Mouse (Mus musculus) adrenal gland, postnatal 4 days (tissue): ENCODE data around the gene Fam136a. TPM values are rescaled to one million over a fixed set of nuclear protein-coding genes. Genes with fewer than 3 reads are reported as not detected.

Experiments
- DNase-seq, 2 experiments: peaks; one replicate each; pipeline ENCODE4 v3.0.0; 2021 to 2022; ENCODE audit warnings: low spot score in 2 of 2, mixed read lengths in 2 of 2
- total RNA-seq, 2 experiments: library from RNA; stranded (reverse); gene quantifications; 2 replicates each; pipeline ENCODE4 v1.2.3; 2021

Gene Fam136a
- total RNA-seq, 2 experiments from 2014 or later, result 84.1 to 84.5 TPM

GRCm38 (mm10) chr6:86396581-86397256, 31.3 kb downstream of the Fam136a start, which contains the start of gene Pcyox1:
Gene Pcyox1, minus strand, starts transcription at chr6:86397154.
- DNase-seq, result peak; percentile 63 to 77

DNA sequence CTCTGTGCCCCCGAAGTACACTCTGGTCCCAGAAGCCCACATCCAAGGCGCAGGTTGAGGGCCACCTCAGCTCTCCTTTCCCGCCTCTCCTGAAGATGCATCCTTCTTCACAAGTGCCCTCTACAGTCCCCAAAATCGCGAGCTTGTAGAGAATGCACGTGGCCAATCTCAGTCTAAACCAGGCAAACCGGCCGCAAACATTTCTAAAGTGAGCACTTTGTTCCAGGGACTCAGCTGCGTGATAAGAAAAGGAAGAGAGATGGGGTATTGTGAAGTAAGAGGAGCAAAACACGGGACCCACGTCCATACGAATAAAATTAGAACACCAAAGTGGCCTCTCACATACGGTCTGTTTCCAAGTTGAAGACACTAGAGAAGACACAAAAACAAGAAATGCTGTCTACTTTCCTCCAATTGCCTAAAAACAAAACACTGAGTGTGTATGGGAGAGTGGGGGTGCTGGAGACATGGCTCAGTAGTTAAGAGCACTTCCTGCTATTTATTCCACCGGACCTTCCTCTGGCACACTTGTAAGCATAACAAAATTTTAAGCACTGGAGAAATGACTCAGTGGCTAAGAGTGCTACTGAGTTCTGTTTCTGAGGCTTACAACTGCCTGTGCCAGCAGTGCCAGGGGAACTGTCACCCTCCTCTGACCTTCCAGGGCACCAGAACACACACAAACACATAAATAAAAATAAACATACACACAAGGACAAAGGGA, 32.0 kb downstream of the Fam136a start:
- DNase-seq, result no peak

GRCm38 (mm10) chr6:86398986-86399385, 33.5 kb downstream of the Fam136a start:
- DNase-seq, result no peak

DNA sequence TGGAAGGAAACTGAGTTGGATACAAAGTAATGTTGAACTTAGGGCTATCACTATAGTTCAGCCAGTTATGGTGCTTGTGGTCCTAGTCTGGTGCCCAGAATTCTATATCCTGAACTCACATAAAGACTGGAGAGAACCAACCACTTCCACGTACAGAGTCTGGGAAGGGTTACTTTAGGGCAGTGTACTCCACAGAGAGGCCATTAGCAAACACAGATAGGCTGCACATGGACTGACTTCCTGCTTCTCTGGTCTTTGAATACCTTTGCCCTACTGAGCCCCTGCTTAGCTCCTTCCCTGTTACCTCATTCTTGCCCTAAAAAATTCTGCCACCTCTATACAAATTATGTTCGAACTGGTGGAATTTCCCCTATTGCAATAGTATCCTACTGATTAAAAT, 34.5 kb downstream of the Fam136a start:
- no peak for DNase-seq

DNA sequence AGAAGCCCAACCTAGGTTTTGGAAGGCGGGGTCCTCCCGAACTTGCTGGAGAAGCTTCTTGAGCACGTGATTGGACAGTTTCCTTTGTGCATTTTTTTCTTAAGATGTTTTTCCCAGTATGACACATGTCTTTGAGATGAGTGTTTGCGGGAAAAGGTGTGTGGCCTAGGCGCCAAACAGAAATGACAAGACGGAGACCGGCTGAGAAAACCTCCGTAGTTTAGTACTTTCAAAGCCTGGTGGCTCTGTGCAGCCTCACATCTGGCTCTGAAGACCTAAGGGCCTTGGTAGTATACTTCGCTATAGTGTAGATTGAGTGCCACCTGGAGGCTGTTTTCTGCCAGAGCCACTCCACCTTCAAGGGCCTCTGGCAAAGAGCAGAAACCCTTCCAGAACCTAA, 35.5 kb downstream of the Fam136a start:
- peak in 1 of 2 experiments; percentile 43 for DNase-seq

DNA sequence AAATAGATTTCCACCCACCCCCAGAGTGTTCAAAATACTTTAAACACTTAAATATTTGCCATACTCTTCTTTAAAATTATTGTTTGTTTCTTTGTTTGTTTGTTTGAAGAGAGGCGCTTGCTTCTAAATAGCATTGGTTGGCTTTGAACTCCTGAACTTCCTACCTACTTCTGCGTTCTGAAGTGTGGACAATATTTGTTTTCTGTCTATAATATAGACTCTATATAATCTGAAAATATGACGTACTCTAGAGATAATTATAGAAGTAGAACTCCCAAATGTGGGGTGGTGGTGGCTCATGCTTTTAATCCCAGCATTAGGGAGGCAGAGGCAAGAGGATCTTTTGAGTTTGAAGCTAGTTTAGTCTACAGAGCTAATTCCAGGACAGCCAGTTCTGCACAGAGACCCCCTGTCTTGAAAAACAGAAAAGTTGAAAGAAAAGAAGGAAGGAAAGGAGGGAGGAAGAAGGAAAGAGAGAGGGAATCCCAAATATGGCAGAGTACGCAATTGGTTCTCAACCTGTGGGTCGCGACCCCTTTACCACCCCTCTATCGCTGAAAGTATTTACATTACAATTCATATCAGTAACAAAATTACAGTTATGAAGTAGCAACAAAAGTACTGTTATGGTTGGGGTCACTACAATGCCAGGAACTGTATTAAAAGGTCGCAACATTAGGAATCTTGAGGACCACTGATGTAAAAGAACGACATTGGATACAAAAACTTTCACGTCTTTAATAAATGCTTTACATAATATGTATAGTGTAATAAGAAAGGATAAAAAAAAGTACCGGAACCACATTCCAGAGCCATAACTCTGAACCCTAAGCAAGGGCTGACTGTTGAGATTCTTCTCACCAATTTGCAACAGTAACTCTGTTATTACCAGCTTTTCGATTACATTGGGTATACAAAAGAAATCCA, 37.5 kb downstream of the Fam136a start:
- no peak for DNase-seq

DNA sequence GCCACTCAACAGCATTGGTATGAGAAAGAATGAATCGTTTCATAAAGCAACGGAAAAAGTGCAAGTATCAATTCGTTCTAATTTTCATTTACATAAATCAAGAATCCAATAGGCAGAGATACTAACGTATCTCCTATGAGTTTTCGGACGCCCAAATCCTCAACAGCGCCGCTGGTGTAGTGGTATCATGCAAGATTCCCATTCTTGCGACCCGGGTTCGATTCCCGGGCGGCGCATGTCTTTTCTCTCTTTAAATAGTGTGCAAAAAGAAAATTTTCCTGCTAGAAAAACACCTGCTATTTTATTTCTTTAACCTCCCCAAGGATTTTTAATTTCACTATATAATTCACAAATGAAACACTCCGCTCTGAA, 38.3 kb downstream of the Fam136a start:
- peak; percentile 65 to 74 for DNase-seq

DNA sequence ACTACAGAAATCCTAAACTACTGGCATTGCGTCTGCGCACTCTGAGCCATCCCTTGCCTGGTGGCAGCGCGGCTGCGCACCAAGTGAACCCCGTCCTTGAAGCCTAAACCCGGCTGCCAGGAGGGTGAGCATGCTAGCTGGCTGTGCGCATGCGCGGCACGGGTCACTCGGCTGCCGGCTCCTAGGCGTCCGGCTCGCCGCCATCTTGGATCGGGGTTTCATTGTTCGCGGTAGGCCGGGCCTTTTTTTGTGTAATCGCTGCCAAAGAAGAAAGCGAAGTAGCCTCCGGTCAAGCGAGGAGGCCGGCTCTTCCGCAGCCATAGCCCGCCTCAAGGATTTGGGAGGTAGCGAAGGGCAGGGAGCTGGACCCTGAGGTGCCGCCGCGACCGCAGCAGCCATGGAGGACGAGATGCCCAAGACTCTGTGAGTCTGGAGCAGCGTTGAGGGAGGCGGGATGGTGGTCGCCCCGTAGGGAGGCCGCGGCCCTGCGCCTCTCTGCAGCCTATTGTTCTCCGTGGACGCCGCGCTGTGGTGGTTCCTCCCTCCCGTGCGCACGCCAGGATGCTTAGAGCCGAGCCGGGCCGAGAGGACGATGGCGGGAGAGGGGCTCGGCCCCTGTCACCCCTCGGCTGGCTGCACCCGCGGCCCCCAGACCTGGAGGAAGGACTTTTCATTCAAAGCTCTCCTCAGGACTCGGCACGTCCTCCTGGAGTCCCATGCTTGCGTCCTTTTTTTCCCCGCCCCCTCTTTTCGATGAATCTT, 38.8 kb downstream of the Fam136a start, which contains the start of gene Tia1:
Gene Tia1 (plus strand): TSS at position 120 of the 762 bp plus-strand sequence.
- DNase-seq, result peak; percentile 91 to 92

DNA sequence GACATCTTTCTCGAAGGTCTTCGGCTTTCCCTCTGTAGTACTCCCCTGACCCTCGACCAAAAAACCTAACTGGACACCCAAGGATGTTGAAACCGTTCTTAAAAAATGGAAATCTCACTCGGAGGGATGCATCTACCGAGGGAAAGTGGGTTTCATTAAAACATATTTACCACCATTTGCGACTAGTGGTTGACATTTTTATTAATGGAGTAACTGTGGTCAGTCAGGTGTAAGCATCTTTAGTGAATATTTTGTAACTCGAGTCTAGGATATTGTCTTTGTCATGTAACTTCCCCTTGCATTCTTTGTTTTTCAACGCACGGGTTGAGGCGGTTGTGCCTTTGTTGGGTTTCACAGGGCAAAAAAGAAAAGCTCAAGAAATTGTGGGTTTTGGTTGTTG, 39.5 kb downstream of the Fam136a start:
- no peak for DNase-seq

DNA sequence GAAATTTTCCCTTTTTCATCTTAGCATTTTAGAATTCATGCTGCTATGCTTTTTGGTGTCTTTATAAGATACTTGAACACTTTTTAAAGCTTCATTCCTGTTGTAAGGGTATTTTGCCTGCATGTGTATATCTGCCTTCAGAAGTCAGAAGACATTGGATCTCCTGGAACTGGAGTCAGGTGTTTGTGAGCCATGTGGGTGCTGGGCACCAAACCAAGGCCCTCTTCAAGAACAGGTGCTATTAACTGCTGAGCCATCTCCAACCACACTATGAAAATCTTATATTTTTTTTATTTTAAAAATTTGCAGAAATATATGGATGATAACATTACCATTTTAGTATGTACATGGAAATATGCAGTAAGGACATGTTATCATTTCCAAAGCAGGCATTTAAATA, 40.9 kb downstream of the Fam136a start:
- DNase-seq, result no peak

- DNase-seq, result no peak
Measured at GRCm38 (mm10) chr6:86418711-86419110, 53.3 kb downstream of the Fam136a start.

DNA sequence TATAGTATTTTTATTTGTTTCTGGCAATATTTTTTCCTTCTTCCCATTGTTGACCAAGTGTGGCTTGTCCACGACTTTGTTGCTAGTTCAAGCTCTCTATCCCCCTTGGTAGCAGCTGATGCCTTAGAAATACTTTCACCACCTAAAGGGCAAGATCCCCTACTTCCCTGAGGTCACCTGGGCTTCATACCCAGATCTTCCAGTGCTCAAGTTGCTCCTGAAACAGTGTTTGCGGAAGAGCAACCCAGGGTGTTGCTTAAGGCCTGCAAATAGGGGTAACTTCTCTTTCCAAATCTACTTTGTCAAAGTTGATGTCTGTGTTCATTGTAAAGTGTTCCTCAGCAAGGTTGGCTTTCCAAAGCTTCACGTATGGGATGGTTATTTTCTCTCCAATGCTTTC, 53.8 kb downstream of the Fam136a start:
- no peak for DNase-seq

Other genes starting within 250 kb of the Fam136a start
- 10 to 100 TPM; 10.2 to 10.4 TPM for gene Tgfa, start 170.4 kb upstream of the Fam136a start, total RNA-seq
- 100 to 1,000 TPM; 383 to 436 TPM for gene Snrpg, start 5.7 kb downstream of the Fam136a start, total RNA-seq
- gene Pcyox1, start 31.5 kb downstream of the Fam136a start, total RNA-seq, result 100 to 1,000 TPM; 180 to 205 TPM
- 100 to 1,000 TPM; 105 to 120 TPM for gene Tia1, start 38.6 kb downstream of the Fam136a start, total RNA-seq
- gene Gm44790, start 61.0 kb downstream of the Fam136a start, total RNA-seq, result 1 to 10 TPM in 1 of 2 experiments, not detected in 1; 2.1 TPM
- 10 to 100 TPM; 17.6 to 19.1 TPM for gene C87436, start 72.7 kb downstream of the Fam136a start, total RNA-seq
- gene Pcbp1, start 160.7 kb downstream of the Fam136a start, total RNA-seq, result 100 to 1,000 TPM; 273 to 288 TPM